Mouse (Mus musculus) stomach, postnatal 0 days (tissue): ENCODE measurements at regions not wholly inside any gene's neighbourhood (a gene's known extent, or its start where the extent isn't known, plus 50 kb on each side); places are given as distances from the start of the nearest gene placed in this dataset.

Experiments
- ATAC-seq: fragments of 200-750 bp; cut with Nextera tagmentation; 2 replicates; pipeline ENCODE4 v1.8.0; 2017; ENCODE audit not compliant: low FRiP score, low TSS enrichment
- DNase-seq: peaks from one replicate; pipeline ENCODE4 v3.0.0-alpha.2; 2016; ENCODE audit warnings: low spot score
- H3K27ac ChIP-seq: fragments of 300-500 bp; sonication (generic); replicated peaks from 2 replicates; pipeline ENCODE4 v1.5.1; 2014; ENCODE audit warnings: mild to moderate bottlenecking, control low read depth
- H3K27me3 ChIP-seq: fragments of 300-500 bp; sonication (generic); 2 replicates; pipeline ENCODE4 v1.6.1; 2014; ENCODE audit warnings: low read length; ENCODE audit not compliant: control insufficient read depth, insufficient read depth
- H3K36me3 ChIP-seq: fragments of 300-500 bp; sonication (generic); 2 replicates; pipeline ENCODE4 v1.6.1; 2014; ENCODE audit warnings: low read length, mixed read lengths; ENCODE audit not compliant: control insufficient read depth, insufficient read depth
- H3K4me1 ChIP-seq: fragments of 300-500 bp; sonication (generic); replicated peaks from 2 replicates; pipeline ENCODE4 v1.6.1; 2014; ENCODE audit warnings: antibody characterized with exemption; ENCODE audit not compliant: control insufficient read depth, insufficient read depth
- H3K4me2 ChIP-seq: fragments of 300-500 bp; sonication (generic); replicated peaks from 2 replicates; pipeline ENCODE4 v1.6.1; 2014; ENCODE audit warnings: low read depth, mild to moderate bottlenecking, control low read depth, moderate library complexity
- H3K4me3 ChIP-seq: fragments of 300-500 bp; sonication (generic); 2 replicates; pipeline ENCODE4 v1.5.1; 2014; ENCODE audit warnings: low read depth, low read length, control low read depth
- H3K9ac ChIP-seq: fragments of 300-500 bp; sonication (generic); 2 replicates; pipeline ENCODE4 v1.6.1; 2014; ENCODE audit warnings: mild to moderate bottlenecking, low read length, control low read depth, mixed read lengths
- H3K9me3 ChIP-seq: fragments of 300-500 bp; sonication (generic); 2 replicates; pipeline ENCODE4 v1.6.1; 2016; ENCODE audit warnings: low read length; ENCODE audit not compliant: control insufficient read depth
- CTCF ChIP-seq: IDR thresholded peaks from 2 replicates; pipeline ENCODE4 v1.5.1; 2016; ENCODE audit warnings: antibody characterized with exemption, low read depth, mild to moderate bottlenecking, moderate library complexity
- EP300 ChIP-seq: optimal IDR thresholded peaks from 2 replicates; pipeline ENCODE3; 2016; ENCODE audit warnings: antibody characterized with exemption
- WGBS: fragments of 180-500 bp; shearing (Covaris S2); extraction: QIAGEN DNeasy Blood & Tissue Kit; methylation state at CpG from one replicate; pipeline ENCODE4 v1.1.7; 2014; 5-methylcytosine and 5-hydroxymethylcytosine counted together

DNA sequence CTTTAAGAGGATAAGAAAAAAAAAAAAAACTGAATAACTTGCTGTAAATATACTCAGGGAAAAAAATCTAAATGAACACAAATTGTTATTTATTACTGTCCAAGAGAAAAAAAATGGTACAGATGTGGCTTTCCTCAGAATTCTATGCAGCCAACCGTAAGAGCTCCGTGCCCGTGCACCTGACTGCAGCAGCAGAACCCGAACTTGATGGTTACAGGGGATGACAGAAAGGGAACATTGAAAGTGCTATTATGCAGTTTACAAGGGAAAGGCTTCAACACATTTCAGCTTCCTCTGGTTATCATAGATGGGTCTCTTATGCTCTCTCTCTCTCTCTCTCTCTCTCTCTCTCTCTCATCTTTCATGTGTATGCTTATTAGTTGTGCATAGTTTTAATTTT lies 618.8 kb upstream of the Cypt12 start:
- no peak for DNase-seq
- no peak for ATAC-seq
- 74% methylated on average over 4 of the region's 4 CpGs for WGBS

DNA sequence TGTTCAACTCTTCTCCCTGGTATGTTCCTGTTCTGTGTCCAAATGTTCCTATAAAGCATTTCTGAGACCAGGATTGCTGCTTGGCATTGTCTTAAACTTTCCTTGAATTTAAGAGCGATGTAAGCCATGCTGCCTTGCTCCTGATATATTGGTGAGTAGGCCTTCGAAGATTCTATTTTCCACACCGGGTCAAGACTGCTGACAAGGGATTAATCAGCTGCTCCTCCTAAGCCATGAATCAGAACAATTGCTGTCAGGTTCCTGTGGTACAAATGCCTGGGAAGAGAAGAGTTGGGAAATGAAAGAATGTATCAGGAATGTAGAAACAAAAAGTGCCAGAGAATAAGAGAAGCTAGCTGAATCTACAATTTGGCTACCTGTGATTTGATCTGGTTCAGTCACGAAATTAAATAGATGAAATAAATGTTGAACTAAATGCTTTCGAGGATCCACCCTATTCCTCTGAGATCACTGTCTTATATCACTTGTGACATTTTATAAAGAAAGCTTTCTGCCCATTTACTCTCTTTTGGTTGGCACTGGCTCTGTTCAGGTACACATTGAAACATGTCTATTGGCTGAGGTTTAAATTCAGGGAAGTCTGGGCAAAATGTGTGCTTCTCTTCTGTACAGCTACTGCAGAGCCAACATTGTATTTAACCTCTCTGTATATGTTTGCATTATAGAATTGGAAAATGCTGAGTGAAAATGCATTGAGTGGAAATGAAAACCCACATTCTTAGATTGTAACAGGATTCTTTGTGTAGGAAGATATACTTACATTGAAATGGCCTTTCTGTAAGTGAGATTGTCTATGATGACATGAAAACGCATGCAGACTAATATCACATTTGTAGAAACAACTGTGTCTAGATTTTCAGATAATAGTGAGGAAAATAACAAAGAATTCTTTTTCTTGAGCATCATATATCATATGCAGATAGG lies 617.5 kb upstream of the Cypt12 start:
- no peak overlapping the region for H3K27ac ChIP-seq
- no peaks in the 10 kb centered on the region for H3K4me1 ChIP-seq
- no peaks in the 10 kb centered on the region for H3K36me3 ChIP-seq
- H3K4me3 ChIP-seq: no peak overlapping the region
- no peak overlapping the region for H3K4me2 ChIP-seq
- DNase-seq: no peak
- ATAC-seq: no peak
- no peaks in the 10 kb centered on the region for H3K27me3 ChIP-seq
- TF ChIP-seq EP300 (no peak), CTCF (no peak)
- no peak overlapping the region for H3K9ac ChIP-seq
- no peaks in the 10 kb centered on the region for H3K9me3 ChIP-seq
- 62% methylated on average over 6 of the region's 6 CpGs for WGBS

More for the DNA sequence above, 618.8 kb upstream of the Cypt12 start:
- Histone ChIP-seq H3K27me3 (no peaks in the 10 kb centered on the region), H3K27ac (no peak overlapping the region), H3K4me1 (no peaks in the 10 kb centered on the region), H3K4me2 (no peak overlapping the region), H3K36me3 (no peaks in the 10 kb centered on the region), H3K4me3 (no peak overlapping the region), H3K9me3 (no peaks in the 10 kb centered on the region), H3K9ac (no peak overlapping the region)
- TF ChIP-seq CTCF (no peak), EP300 (no peak)

DNA sequence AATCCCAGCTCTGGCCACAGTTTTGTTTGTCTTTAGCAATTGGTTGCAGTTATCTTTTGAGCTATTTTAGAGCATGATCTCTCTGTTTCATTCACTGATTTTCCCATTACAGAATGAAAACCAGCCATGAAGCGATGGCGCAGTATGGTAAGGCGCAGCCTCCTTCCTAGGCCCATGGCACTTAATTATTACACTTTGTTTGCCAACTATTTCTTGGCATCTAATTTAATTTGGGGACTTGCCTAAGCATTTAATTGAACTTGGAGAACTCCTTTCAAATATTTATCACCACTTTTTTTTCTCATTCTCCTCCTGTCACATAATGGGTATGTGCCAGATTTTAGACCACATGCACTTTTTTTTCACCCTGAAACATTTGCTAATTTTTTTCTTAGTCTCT lies 588.0 kb upstream of the Cypt12 start:
- DNase-seq (no peak), ATAC-seq (no peak)
- H3K36me3 ChIP-seq: no peaks in the 10 kb centered on the region
- H3K4me2 ChIP-seq: no peak overlapping the region
- no peak overlapping the region for H3K9ac ChIP-seq
- WGBS: 93% methylated on average over 3 of the region's 3 CpGs
- no peaks in the 10 kb centered on the region for H3K9me3 ChIP-seq
- no peak for TF ChIP-seq CTCF
- H3K4me3 ChIP-seq: no peak overlapping the region
- H3K27ac ChIP-seq: no peak overlapping the region
- H3K4me1 ChIP-seq: no peaks in the 10 kb centered on the region
- no peaks in the 10 kb centered on the region for H3K27me3 ChIP-seq
